Mouse (Mus musculus) intestine, embryonic 16.5 days (tissue): Measurements from ENCODE around the gene Zpbp2. TPM values are rescaled to one million over a fixed set of nuclear protein-coding genes. Genes with fewer than 3 reads are reported as not detected.
A peak's percentile ranks its signal among the peaks of the same experiment; 100 is the strongest.

Experiments
- ATAC-seq: fragments of 200-750 bp; cut with Nextera tagmentation; 2 replicates; pipeline ENCODE4 v1.8.0; 2017; ENCODE audit warnings: moderate TSS enrichment, moderate library complexity
- H3K27ac ChIP-seq: fragments of 300-500 bp; sonication (generic); 2 replicates; pipeline ENCODE4 v1.5.1; 2014; ENCODE audit warnings: mild to moderate bottlenecking, low read length
- H3K27me3 ChIP-seq: fragments of 300-500 bp; sonication (generic); replicated peaks from 2 replicates; pipeline ENCODE4 v1.6.1; 2014; ENCODE audit warnings: low read length, control low read depth, mixed read lengths; ENCODE audit not compliant: control insufficient read depth, insufficient read depth
- H3K36me3 ChIP-seq: fragments of 300-500 bp; sonication (generic); 2 replicates; pipeline ENCODE4 v1.6.1; 2014; ENCODE audit warnings: low read length, control low read depth; ENCODE audit not compliant: control insufficient read depth, insufficient read depth
- H3K4me1 ChIP-seq: fragments of 300-500 bp; sonication (generic); 2 replicates; pipeline ENCODE4 v1.6.1; 2014; ENCODE audit warnings: low read length, control low read depth, mixed read lengths; ENCODE audit not compliant: control insufficient read depth, insufficient read depth
- H3K4me2 ChIP-seq: fragments of 300-500 bp; sonication (generic); 2 replicates; pipeline ENCODE4 v1.6.1; 2014; ENCODE audit warnings: low read depth, low read length, control low read depth
- H3K4me3 ChIP-seq: fragments of 300-500 bp; sonication (generic); 2 replicates; pipeline ENCODE4 v1.5.1; 2014; ENCODE audit warnings: mild to moderate bottlenecking, low read length
- H3K9ac ChIP-seq: fragments of 300-500 bp; sonication (generic); 2 replicates; pipeline ENCODE4 v1.6.1; 2014; ENCODE audit warnings: low read depth, low read length
- H3K9me3 ChIP-seq: fragments of 300-500 bp; sonication (generic); 2 replicates; pipeline ENCODE4 v1.6.1; 2016; ENCODE audit warnings: low read length, control low read depth; ENCODE audit not compliant: control insufficient read depth
- whole genome bisulfite sequencing: fragments of 180-500 bp; shearing (Covaris S2); extraction: QIAGEN DNeasy Blood & Tissue Kit; methylation state at CpG from one replicate; pipeline ENCODE4 v1.1.7; 2014; 5-methylcytosine and 5-hydroxymethylcytosine counted together
- polyA plus RNA-seq: library from polyadenylated mRNA; unstranded; fragments of >200 nt; fragmentation: Nextera tagmentation; extraction: Ambion mirVana; gene quantifications from 2 replicates; pipeline ENCODE4 v1.2.1, GENCODE M21; 2015

Gene Zpbp2
- polyA plus RNA-seq, 1 experiment from 2014 or later = 1.0 TPM

GRCm38 (mm10) chr11:98550311-98550974, 454 bp upstream of the Zpbp2 start:
- Histone ChIP-seq H3K4me2 (peak overlapping the region; percentile 57), H3K9me3 (peaks cover 2% of the 10 kb centered on the region; the same call in 1 of the 2 replicates), H3K27me3 (peaks cover 22% of the 10 kb centered on the region), H3K4me3 (peak overlapping the region; percentile 76), H3K9ac (peak overlapping the region; percentile 79), H3K27ac (no peak overlapping the region), H3K36me3 (no peaks in the 10 kb centered on the region), H3K4me1 (peaks cover 8% of the 10 kb centered on the region)
- no peak for ATAC-seq
- WGBS = 17% methylated on average over 20 of the region's 20 CpGs

DNA sequence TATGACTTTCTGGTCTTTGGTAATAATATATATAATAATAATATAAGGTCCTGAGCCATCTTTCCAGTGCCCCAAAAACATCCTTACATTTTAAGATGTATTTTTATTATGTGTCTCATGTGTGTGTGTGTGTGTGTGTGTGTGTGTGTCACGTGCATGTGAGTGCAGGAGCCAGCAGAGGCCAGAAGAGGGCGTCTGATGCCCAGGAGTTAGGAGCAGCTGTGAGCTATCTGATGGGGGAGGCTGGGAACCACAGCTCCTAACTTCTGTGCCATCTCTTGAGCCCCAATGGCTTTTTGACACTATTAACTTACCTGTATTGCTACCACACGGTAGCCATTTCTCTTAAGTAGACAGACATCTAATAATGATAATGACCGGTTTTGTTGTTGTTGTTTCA, 3.1 kb downstream of the Zpbp2 start:
- 89% methylated on average over 4 of the region's 4 CpGs for WGBS
- Histone ChIP-seq H3K4me3 (no peak overlapping the region), H3K36me3 (no peaks in the 10 kb centered on the region), H3K9ac (no peak overlapping the region), H3K4me1 (peaks cover 9% of the 10 kb centered on the region; the same call in 1 of the 2 replicates), H3K9me3 (peaks cover 2% of the 10 kb centered on the region; the same call in 1 of the 2 replicates), H3K27me3 (peaks cover 4% of the 10 kb centered on the region; the same call in 1 of the 2 replicates), H3K4me2 (no peak overlapping the region), H3K27ac (no peak overlapping the region)
- no peak for ATAC-seq

GRCm38 (mm10) chr11:98555124-98555700, 4.3 kb downstream of the Zpbp2 start:
- Histone ChIP-seq H3K27ac (no peak overlapping the region), H3K4me2 (0 out of 2 replicates have a peak overlapping the region, but pooled peaks have one; percentile 10), H3K27me3 (no peaks in the 10 kb centered on the region), H3K36me3 (no peaks in the 10 kb centered on the region), H3K4me1 (peaks cover 9% of the 10 kb centered on the region; the same call in 1 of the 2 replicates), H3K9ac (no peak overlapping the region), H3K9me3 (peaks cover 2% of the 10 kb centered on the region; the same call in 1 of the 2 replicates), H3K4me3 (no peak overlapping the region)
- 55% methylated on average over 12 of the region's 12 CpGs for WGBS
- no peak for ATAC-seq

GRCm38 (mm10) chr11:98560942-98561341, 10.0 kb downstream of the Zpbp2 start:
- H3K36me3 ChIP-seq = no peaks in the 10 kb centered on the region
- ATAC-seq = peak; percentile 82
- H3K27ac ChIP-seq = peak overlapping the region; percentile 78
- no peaks in the 10 kb centered on the region for H3K27me3 ChIP-seq
- H3K9ac ChIP-seq = no peak overlapping the region
- H3K4me2 ChIP-seq = no peak overlapping the region
- H3K4me1 ChIP-seq = peaks cover 16% of the 10 kb centered on the region; the same call in 1 of the 2 replicates
- H3K9me3 ChIP-seq = no peaks in the 10 kb centered on the region
- 24% methylated on average over 7 of the region's 7 CpGs for WGBS
- H3K4me3 ChIP-seq = no peak overlapping the region

DNA sequence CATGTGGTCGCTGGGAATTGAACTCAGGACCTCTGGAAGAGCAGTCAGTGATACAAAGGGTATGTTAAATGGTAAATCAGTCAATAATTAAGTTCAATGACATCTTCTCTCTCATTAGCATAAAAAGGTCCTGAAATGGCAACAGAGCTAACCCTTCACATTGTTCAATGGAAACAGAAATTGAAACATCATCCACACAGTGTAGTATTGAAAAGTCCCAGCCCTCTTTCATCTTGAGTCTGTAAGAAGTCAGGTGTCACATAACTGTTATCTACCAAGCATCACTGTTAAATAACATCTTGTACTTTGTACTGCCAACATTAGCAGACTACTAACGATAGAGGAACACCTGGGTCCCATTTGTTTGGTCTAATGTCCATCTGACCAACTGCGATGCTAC, 12.1 kb downstream of the Zpbp2 start:
- no peaks in the 10 kb centered on the region for H3K36me3 ChIP-seq
- H3K9me3 ChIP-seq = no peaks in the 10 kb centered on the region
- peak overlapping the region; percentile 73; the same call in 1 of the 2 replicates for H3K27ac ChIP-seq

GRCm38 (mm10) chr11:98563921-98564414, 13.1 kb downstream of the Zpbp2 start:
- Histone ChIP-seq H3K9ac (no peak overlapping the region), H3K9me3 (no peaks in the 10 kb centered on the region), H3K27ac (peak overlapping the region; percentile 73), H3K4me3 (no peak overlapping the region), H3K4me1 (peaks cover 18% of the 10 kb centered on the region; the same call in 1 of the 2 replicates), H3K27me3 (no peaks in the 10 kb centered on the region), H3K36me3 (no peaks in the 10 kb centered on the region), H3K4me2 (no peak overlapping the region; the same call in 1 of the 2 replicates)
- peak; percentile 29; the same call in 1 of the 2 replicates for ATAC-seq
- WGBS = 48% methylated on average over 13 of the region's 13 CpGs

More for the DNA sequence above, 12.1 kb downstream of the Zpbp2 start:
- peaks cover 18% of the 10 kb centered on the region; the same call in 1 of the 2 replicates for H3K4me1 ChIP-seq
- WGBS = 79% methylated on average over 3 of the region's 3 CpGs
- H3K27me3 ChIP-seq = no peaks in the 10 kb centered on the region
- H3K9ac ChIP-seq = no peak overlapping the region
- H3K4me3 ChIP-seq = no peak overlapping the region
- no peak overlapping the region for H3K4me2 ChIP-seq
- ATAC-seq = no peak

- Histone ChIP-seq H3K9me3 (no peaks in the 10 kb centered on the region), H3K4me3 (no peak overlapping the region), H3K27ac (no peak overlapping the region), H3K36me3 (no peaks in the 10 kb centered on the region), H3K4me1 (peaks cover 6% of the 10 kb centered on the region; the same call in 1 of the 2 replicates), H3K27me3 (no peaks in the 10 kb centered on the region), H3K9ac (no peak overlapping the region), H3K4me2 (no peak overlapping the region)
- no peak for ATAC-seq
- WGBS = 87% methylated on average over 8 of the region's 8 CpGs
These were observed 17.4 kb downstream of the Zpbp2 start for GRCm38 (mm10) chr11:98568326-98568725.

DNA sequence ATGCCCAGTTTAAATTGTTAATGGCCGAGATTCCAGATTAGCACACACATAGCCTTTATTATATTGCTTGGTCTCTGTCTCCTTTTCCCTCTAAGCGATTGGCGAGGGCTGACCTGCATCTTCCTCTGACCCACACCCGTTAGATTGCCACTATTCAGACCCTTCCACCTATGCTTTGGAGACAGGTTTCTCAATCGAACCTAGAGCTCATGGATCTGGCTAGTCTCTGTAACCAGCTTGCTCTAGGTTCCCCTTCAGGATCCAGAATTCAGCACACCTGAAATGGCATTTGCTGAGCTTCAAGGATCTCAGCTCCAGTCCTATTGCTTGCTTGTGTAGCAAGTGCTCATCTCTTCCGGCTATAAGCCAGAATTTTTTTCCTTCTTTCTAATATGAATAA, 18.6 kb downstream of the Zpbp2 start:
- WGBS = 83% methylated on average over 6 of the region's 6 CpGs

DNA sequence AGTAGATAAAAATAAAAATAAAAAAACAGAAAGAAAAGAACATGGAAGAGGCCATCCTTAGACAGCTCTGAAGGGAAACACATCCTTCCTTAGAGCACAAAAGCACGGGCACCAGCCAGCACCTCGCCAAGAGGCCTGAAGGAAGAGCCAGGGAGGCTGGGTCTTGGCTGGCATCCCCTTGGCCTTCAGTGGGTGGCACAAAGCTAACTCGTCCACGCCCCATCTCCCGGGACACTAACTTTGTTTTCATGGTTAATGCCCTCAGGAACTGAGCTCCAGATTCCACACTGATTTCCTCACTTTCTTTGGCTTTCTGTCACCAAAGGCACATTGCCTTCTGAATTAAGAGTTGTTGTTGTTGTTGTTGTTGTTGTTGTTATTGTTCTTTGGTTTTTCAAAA, 26.9 kb downstream of the Zpbp2 start:
- ATAC-seq = no peak
- 92% methylated on average over 5 of the region's 5 CpGs for WGBS

More for the DNA sequence above, 18.6 kb downstream of the Zpbp2 start:
- H3K36me3 ChIP-seq = no peaks in the 10 kb centered on the region
- no peak overlapping the region for H3K9ac ChIP-seq
- no peaks in the 10 kb centered on the region for H3K27me3 ChIP-seq
- H3K4me2 ChIP-seq = no peak overlapping the region
- H3K4me3 ChIP-seq = no peak overlapping the region
- H3K27ac ChIP-seq = no peak overlapping the region
- no peaks in the 10 kb centered on the region for H3K9me3 ChIP-seq
- H3K4me1 ChIP-seq = peaks cover 3% of the 10 kb centered on the region; the same call in 1 of the 2 replicates
- ATAC-seq = no peak

More for the DNA sequence above, 26.9 kb downstream of the Zpbp2 start:
- Histone ChIP-seq H3K36me3 (no peaks in the 10 kb centered on the region), H3K27me3 (no peaks in the 10 kb centered on the region), H3K4me2 (no peak overlapping the region), H3K9me3 (no peaks in the 10 kb centered on the region), H3K9ac (no peak overlapping the region), H3K4me3 (no peak overlapping the region), H3K27ac (no peak overlapping the region), H3K4me1 (peaks cover 13% of the 10 kb centered on the region)
